Mouse (Mus musculus) cerebellum, postnatal 4 days (tissue): ENCODE results near the gene St3gal6.

Source experiments
- DNase-seq, 2 experiments: peaks; one replicate each; pipeline ENCODE4 v3.0.0; 2022; ENCODE audit warnings: low spot score in 2 of 2, mixed read lengths in 1 of 2

St3gal6 gene

GRCm38 (mm10) chr16:58523972-58524850 is at the start of gene St3gal6:
Gene St3gal6, minus strand, starts transcription at chr16:58524243.
- DNase-seq = no peak

DNA sequence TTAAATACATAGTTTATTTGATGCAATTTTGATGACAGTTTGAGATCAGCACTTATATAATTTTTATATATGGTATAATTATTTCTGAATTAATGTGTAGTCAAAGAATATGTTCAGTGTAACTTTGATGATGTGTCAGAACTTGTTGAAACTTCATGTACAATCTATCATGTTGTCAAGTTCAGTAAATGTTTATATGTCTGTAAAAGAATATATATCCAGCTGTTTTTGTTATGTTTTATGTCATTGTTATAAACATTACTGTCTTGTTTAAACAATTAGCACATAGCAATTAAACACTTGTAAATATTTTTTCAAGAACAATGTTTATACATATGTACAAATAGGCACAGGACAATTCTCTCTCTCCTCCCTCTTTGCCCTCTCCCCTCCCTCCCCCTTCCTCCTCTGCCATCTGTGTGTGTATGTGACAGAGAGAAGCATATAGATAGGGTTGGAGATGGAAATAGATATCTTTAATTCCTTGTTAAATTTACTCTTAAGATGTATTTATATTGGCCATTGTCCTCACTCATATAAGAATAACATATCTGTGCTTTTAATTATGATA is 46.7 kb upstream of the St3gal6 start:
- DNase-seq = no peak

- DNase-seq = no peak
These were observed 37.2 kb upstream of the St3gal6 start for GRCm38 (mm10) chr16:58561196-58561595.

DNA sequence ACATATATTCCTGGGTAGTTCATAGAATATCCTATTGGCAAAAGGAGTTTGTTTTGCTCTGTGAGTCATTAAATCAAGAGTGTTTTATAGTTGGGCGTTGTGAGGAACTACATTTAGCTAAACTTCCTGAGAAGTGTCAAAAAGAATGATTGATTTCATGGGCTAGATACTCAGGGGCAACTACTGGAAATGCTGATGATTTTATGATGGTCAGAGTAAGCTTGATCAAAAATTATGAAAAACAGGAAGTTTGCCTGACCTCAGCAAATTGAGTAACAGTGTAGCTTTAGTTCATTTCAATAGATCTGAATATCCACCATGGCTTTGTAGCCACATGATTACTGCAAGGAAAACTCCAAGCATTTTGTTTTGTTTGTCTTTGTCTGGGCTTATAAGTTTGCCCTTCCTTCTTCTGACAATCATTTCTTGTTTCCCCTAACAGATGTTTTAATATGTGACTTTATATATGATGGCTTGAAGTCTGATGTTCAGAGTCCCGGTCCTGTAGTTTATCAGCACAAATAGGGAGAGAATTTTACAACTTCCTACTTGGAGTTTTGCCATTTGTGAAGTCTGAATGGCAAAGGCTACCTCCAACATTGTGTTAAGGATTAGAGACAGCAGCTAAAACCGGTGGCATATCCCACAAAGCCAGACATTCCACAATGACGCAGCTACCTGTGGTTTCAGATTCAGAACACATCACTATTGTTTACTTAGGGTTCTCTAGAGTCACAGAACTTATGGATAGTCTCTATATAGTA is 32.2 kb upstream of the St3gal6 start:
- no peak for DNase-seq

DNA sequence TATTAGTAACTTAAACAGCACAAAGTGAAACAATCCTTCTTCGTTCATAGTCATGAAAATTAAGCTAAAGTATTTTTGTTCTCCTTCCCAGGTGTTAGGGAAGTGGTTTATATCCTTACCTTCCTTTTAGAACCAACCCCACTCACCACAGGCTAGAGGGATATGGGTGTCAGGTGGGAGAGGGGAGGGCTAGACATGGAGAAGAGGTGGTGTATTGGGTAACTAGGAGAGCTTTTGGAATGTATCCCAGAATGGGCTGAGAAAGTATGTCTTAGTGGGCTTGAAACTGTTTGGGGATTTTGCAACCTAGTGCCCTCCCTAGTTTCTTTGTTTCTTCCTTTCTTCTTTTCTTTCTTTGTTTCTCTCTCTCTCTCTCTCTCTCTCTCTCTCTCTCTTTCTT is 30.6 kb upstream of the St3gal6 start:
- DNase-seq = no peak

DNA sequence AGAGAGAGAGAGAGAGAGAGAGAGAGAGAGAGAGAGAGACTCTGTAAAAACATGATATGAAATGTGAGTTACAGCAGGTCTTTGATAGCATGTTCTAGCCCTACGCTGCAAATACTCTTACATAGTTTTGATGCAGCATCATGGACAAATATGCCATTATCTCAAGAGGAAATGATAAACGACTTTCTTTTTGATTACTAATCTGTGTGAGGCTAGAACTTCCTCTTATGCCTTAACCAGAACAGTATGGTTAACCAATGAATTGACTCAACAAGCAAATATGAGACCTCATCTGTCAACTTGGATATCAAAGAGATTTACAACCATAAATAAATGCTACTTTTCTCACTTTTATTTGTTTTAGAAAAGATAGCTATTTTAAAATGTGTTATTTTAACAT is 24.0 kb upstream of the St3gal6 start:
- DNase-seq = no peak

DNA sequence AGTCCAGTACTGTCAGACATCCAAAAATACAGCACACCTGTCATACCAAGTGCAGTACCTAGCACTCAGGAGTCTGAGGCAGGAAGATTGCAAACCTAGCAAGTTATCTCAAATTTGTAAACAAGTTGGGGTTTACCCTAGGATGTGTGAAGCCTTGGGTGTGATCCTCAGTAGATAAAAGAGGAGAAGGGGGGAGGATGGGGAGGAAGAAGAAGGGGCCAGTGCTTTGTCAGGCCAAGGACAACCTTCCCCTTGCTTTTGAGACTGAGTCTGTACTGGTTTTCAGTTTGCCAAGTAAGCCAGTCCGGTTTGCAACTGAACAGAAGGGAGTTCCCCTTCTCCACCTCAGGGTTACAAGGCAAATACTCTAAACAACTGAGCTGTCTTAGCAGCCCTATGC is 22.1 kb upstream of the St3gal6 start:
- no peak for DNase-seq

- DNase-seq = no peak
These were observed 15.4 kb upstream of the St3gal6 start for GRCm38 (mm10) chr16:58539490-58539889.

GRCm38 (mm10) chr16:58539011-58539410 is 15.0 kb upstream of the St3gal6 start:
- no peak for DNase-seq

DNA sequence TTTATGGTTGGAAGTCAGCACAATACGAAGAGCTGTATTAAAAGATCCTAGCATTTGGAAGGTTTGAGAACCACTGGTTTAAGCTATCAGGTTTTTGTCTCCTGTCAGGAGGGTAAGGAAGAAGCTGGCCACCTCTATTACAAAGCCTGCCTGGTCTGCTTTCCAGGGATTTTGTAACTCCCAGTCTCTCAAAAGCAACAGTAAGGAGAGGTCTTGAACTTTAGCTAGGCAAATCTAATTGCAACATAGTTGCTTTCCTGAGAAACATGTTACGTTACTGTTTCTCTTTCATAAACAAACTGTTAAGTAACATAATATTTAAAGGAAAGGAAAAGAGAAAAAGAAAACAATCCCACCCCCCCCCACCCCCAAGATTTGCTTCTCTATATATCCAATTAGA is 12.0 kb upstream of the St3gal6 start:
- no peak for DNase-seq

- no peak for DNase-seq
These were observed 11.2 kb upstream of the St3gal6 start for GRCm38 (mm10) chr16:58535236-58535635.

DNA sequence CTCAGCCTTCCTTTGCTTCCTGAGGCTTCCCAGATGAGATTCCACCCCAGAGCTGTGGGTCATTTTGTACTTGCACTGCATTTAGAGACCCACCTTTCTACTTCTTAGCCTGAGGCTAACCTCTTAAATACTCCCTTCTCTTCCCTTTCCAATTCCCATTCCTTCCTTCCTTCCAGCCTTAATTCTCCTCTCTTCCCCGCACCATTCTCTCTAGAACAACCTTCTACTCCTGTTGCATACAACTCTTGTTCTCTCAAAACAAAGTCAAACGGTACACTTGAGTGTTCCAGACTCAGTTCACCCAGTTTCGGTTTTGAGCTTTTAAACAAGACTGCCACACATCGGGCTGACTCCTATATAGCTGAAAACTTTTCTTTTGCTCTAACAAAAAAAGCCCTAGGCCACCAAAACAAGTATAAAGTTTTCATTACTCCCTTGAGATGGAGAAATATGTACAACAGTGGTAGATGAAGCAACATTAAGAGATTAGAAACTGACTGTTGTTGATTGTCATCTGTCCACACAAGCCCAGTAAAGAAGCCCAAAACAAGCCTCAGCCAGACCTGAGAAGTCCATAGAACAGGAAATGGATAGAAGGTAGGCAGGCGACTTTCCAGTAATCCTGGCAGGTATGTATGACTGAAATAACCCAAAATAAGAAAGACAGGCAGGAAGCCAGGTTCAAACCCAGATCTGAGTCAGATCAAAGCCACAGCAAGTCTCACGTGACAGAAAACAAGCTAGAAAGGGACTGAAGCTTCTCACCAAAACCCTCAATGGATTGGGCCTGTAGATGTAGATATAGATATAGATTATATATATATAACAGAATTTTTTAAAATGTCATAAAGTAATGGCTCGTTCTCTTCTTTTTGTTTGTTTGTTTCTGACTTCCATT is 10.5 kb upstream of the St3gal6 start:
- no peak for DNase-seq

GRCm38 (mm10) chr16:58533742-58534141 is 9.7 kb upstream of the St3gal6 start:
- no peak for DNase-seq

DNA sequence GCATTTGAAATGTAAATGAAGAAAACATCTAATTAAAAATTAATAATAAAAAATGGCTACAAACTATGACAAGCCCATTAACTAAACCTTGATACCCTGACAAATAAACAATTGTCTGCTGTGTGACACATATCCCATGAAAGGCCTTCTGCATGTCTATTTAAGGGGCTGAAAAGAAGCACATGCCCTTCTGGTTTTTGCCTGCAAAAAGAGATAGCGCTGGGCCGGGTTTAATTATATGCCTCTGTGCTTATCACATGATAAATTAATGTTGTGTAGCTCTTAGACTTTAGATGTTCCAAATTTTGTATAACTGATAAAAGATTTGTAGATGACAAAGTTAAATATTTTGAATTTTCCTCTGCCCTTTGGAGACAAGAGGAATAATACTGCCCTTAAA is 9.2 kb upstream of the St3gal6 start:
- DNase-seq = no peak

- no peak for DNase-seq
These were observed 8.5 kb upstream of the St3gal6 start for GRCm38 (mm10) chr16:58532511-58532910.

GRCm38 (mm10) chr16:58527817-58528216 is 3.8 kb upstream of the St3gal6 start:
- DNase-seq = no peak

DNA sequence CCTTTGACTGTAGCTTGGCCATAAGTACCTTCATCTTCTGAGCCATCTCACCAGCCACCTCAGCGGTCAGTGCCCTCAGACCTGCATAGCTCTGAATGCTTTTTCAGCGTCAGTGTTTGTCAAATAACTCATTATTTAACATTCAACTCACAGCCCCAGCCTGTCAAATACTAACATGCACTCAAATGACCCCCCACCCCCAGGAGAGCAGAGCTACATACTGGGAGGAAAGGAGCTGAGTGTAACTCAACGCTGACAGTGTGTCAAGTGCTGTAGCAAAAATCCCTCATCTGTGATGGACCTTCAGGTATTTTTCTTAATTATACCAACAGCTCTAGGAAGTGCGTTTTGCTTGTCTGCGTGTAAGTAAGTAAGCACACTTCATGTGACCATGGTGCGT is 2.7 kb upstream of the St3gal6 start:
- DNase-seq = no peak

DNA sequence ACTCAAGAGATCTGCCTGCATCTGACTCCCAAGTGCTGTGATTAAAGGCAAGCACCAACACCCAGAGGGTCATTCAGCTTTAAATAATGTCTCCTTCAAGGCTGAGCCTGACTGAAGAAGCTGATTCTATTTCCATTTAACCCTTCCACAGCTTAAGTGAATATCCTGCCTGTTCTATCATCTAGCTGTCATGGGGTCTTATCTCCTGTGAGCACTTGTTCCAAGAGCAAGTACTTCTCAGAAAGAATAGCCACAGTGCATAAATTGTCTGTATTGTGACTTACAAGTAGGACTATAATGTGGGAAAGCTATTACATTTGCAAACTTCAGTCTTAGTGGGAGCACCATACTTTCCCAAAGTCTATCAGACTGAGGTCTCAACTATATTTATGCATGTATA is 1.8 kb upstream of the St3gal6 start:
- no peak for DNase-seq

DNA sequence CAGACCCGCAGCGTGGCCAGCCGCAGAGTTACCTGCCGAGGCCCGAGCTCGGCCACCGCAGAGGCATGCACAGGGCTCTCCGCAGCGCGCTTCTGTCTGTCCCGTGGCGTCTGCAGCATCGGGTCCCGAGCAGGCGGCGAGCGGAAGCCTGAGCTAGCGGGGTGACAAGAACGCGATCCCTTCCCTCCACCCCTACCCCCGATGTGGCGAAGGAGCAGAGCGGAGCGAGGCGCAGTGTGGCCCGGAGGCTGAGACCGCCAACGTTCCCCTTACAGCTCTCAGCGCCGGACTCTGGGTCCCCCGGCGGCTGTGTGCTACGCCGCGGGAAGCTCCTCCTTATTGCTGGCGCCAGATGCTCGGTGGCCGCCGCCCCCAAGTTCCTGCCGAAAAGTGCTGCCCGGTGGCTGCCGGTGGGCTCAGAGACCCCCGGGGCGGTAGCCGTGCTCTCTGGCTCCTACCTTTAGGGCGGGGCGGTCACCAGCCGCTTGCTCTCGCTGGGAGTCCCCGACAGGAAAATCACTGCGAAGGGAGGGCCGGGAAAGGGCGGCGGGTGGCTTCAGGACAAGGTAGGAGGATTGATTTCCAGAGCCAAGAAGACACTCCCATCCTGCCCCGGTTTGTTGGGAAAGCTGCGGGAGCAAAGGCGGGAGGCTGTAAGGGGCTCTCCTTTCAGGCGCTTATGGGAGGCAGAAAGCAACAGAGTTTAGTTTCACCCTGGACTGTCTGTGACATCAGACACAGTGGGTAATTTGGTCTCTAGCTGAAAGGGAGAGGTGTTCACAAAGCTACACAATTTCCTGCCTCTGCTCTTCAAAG is 791 bp downstream of the St3gal6 start:
- peak; percentile 29 to 42 for DNase-seq

- DNase-seq = no peak
These were observed 1.4 kb downstream of the St3gal6 start for GRCm38 (mm10) chr16:58522677-58523043.

DNA sequence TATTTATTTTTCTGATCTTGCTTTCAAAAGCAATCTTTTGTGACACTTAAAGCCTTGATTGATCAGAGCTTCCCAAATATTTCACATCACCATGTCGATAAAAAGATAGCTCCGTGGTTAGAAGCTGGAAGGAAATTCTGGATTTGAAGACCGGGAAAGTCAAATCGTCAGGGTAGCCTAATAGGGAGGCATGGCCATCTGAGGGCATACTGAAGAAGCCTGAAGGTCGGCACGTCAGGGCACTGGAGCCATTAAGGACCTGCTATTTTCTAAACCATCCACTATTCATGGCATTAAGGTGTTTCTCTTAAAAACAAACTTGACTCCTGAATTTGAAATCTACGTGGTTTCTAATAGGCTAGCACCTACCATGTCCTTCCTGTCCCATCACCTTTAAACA is 2.1 kb downstream of the St3gal6 start:
- DNase-seq = no peak
